Mouse (Mus musculus): ENCODE data around the gene Arfgef2. TPM values are rescaled to one million over a fixed set of nuclear protein-coding genes. Genes with fewer than 3 reads are reported as not detected.
"Not testable (repeated sequence)": the region's sequence is repeated elsewhere in the genome, so short reads cannot be mapped to it uniquely, and the experiment has no call there.

Arfgef2 gene
- polyA plus RNA-seq, 1 experiment from 2014 or later = 6.2 TPM

DNA sequence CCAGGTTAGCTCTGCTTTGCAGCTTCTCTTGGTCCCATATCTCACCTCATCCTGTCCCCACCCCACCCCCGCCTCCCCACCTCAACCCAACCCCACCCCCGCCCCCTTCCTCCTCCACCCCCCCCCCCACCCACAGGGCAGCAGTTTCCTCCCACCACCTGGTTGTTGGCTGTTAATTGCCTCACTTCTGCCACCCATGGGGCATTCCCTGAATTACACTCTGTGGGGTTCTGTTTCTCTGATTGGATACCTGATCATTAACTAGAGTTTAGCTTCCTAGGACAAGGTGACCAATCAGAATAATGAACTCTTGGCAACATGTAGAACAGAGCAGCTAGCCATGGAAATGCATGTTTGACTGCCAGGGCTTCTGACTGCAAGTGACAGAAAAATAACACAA is 29.1 kb upstream of the Arfgef2 start:
- 20% methylated on average over 2 of the region's 2 CpGs for WGBS
- H3K9me3 ChIP-seq (ENCODE audit: control insufficient read depth, low read depth, low read length) = no peaks in the 10 kb centered on the region
- no peak for ATAC-seq (ENCODE audit: insufficient number of reproducible peaks, insufficient read depth, low FRiP score, low read depth)
- no peaks in the 10 kb centered on the region for H3K4me1 ChIP-seq (ENCODE audit: control insufficient read depth, insufficient read depth, low read length)
- no peak overlapping the region for H3K4me3 ChIP-seq (ENCODE audit: low read depth, low read length)
- no peak overlapping the region for H3K9ac ChIP-seq (replicated peaks; ENCODE audit: low read depth, low read length)
- no peak overlapping the region for H3K4me2 ChIP-seq (replicated peaks; ENCODE audit: low read depth, low read length)
- H3K36me3 ChIP-seq (ENCODE audit: control insufficient read depth, insufficient read depth, low read length) = no peaks in the 10 kb centered on the region
- H3K27me3 ChIP-seq (ENCODE audit: control insufficient read depth, insufficient read depth, low read length) = no peaks in the 10 kb centered on the region
- H3K27ac ChIP-seq (ENCODE audit: low read length) = no peak overlapping the region

DNA sequence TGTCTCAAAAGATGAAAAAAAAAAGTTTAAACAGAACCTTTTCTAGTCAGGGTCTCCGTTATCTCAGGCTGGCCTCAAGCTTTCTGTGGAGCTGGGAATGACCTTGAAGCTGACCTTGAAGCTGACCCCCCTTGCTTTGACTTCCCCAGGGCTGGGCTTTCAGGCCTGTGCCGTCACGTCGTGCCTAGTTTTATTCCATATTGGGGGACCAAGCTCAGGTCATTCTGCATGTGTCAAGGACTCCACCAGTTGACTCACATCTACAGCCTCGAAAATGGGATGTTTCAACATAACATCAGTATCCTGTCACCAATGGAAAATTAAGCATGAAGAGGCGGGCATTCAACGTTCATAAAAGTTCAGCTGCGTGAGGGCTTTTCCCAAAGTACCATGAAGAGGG is 25.4 kb upstream of the Arfgef2 start:
- no peaks in the 10 kb centered on the region for H3K9me3 ChIP-seq (ENCODE audit: control insufficient read depth, low read depth, low read length)
- no peak for ATAC-seq (ENCODE audit: insufficient number of reproducible peaks, insufficient read depth, low FRiP score, low read depth)
- H3K4me1 ChIP-seq (ENCODE audit: control insufficient read depth, insufficient read depth, low read length) = no peaks in the 10 kb centered on the region; the same call in 1 of the 2 replicates
- no peaks in the 10 kb centered on the region for H3K27me3 ChIP-seq (ENCODE audit: control insufficient read depth, insufficient read depth, low read length)
- WGBS = 75% methylated on average over 8 of the region's 8 CpGs
- no peak overlapping the region for H3K27ac ChIP-seq (ENCODE audit: low read length)
- no peak overlapping the region for H3K9ac ChIP-seq (replicated peaks; ENCODE audit: low read depth, low read length)
- H3K4me2 ChIP-seq (replicated peaks; ENCODE audit: low read depth, low read length) = no peak overlapping the region
- no peaks in the 10 kb centered on the region for H3K36me3 ChIP-seq (ENCODE audit: control insufficient read depth, insufficient read depth, low read length)
- no peak overlapping the region for H3K4me3 ChIP-seq (ENCODE audit: low read depth, low read length)

DNA sequence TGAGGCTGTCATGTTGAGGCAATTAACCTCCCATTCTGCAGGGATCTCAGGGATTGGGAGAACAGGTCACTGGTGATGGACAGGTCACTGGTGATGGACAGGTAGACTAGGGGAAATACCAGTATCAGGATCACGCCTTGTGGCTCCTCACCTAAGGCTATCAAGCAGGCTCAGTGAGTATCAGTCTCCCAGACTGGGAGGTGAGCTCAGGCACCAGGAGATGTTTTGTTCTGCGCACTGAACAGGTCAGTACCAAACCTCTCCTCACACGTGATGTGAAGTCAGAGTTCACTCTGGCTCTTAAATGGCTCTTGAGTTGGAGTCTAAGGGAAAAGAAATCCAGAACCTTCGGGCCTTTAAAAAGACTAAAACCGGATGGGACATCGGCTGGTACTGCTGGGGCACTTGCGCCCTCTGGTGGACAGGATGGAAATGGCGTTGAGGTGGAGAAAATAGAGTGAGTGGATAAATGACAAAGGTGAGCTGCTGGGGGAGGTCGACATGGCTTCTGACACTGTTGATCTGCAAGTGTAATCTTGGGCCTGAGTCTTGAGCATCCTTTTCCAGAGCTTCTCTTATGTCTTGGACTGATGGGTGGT is 24.3 kb upstream of the Arfgef2 start:
- peaks cover 6% of the 10 kb centered on the region; the same call in 1 of the 2 replicates for H3K4me1 ChIP-seq (ENCODE audit: control insufficient read depth, insufficient read depth, low read length)
- H3K4me2 ChIP-seq (replicated peaks; ENCODE audit: low read depth, low read length) = no peak overlapping the region
- no peaks in the 10 kb centered on the region for H3K9me3 ChIP-seq (ENCODE audit: control insufficient read depth, low read depth, low read length)
- 13% methylated on average over 9 of the region's 9 CpGs for WGBS
- H3K27ac ChIP-seq (ENCODE audit: low read length) = no peak overlapping the region
- H3K4me3 ChIP-seq (ENCODE audit: low read depth, low read length) = no peak overlapping the region
- ATAC-seq (ENCODE audit: insufficient number of reproducible peaks, insufficient read depth, low FRiP score, low read depth) = no peak
- no peak overlapping the region for H3K9ac ChIP-seq (replicated peaks; ENCODE audit: low read depth, low read length)
- no peaks in the 10 kb centered on the region for H3K27me3 ChIP-seq (ENCODE audit: control insufficient read depth, insufficient read depth, low read length)
- H3K36me3 ChIP-seq (ENCODE audit: control insufficient read depth, insufficient read depth, low read length) = no peaks in the 10 kb centered on the region

DNA sequence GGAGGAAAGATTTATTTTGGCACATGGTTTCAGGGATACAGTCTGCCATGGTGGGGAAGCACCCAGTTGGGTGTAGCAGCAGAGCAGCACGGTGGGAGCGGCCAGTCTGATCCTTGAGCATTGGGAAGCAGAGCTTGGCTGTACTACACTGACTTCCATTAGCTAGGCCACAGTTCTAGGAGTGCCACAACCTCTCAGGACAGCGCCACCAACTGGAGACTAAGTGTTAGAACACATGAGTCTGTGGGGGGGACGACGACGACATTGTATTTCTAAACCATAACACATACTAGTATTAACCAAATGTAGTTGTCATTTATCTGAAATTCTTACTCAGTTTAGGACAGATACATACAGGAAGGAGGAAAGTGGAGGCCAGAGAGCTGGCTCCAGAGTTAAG is 21.0 kb upstream of the Arfgef2 start:
- H3K27me3 ChIP-seq (ENCODE audit: control insufficient read depth, insufficient read depth, low read length) = no peaks in the 10 kb centered on the region
- H3K36me3 ChIP-seq (ENCODE audit: control insufficient read depth, insufficient read depth, low read length) = no peaks in the 10 kb centered on the region
- H3K27ac ChIP-seq (ENCODE audit: low read length) = no peak overlapping the region
- H3K4me1 ChIP-seq (ENCODE audit: control insufficient read depth, insufficient read depth, low read length) = peaks cover 10% of the 10 kb centered on the region; the same call in 1 of the 2 replicates
- WGBS = 85% methylated on average over 6 of the region's 6 CpGs
- no peak overlapping the region for H3K4me3 ChIP-seq (ENCODE audit: low read depth, low read length)
- no peak overlapping the region for H3K4me2 ChIP-seq (replicated peaks; ENCODE audit: low read depth, low read length)
- H3K9me3 ChIP-seq (ENCODE audit: control insufficient read depth, low read depth, low read length) = no peaks in the 10 kb centered on the region
- H3K9ac ChIP-seq (replicated peaks; ENCODE audit: low read depth, low read length) = no peak overlapping the region
- no peak for ATAC-seq (ENCODE audit: insufficient number of reproducible peaks, insufficient read depth, low FRiP score, low read depth)

DNA sequence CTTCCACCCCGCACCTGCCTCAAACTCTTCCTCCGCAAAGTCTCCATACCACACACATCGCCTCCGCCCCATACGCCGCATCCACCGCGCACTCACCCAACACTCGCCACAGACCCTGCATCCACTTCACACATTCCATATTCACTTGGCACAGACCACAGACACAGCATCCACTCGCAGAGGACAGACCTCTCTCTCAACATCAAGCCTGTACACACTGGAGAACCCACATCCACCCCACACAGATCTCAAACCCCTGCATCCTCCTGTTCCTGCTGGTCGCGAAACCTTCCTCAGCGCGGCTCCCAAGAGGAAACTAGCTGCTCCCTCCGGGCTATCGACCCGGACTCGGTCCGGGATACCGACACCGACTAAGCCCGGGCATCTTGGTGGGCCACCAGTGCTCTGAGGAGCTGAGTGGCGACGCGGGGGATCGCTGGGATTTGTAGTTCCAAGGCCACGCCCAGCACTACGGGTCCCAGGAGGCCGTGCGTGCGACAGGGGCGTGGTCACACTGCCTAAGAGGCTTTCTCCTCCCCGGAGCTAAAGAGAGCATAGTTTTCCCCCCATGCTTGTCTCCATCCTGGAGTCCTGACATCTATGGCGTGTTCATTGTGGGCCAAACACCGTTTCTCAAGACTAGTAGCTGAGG is 18.9 kb upstream of the Arfgef2 start:
- H3K36me3 ChIP-seq (ENCODE audit: control insufficient read depth, insufficient read depth, low read length) = no peaks in the 10 kb centered on the region
- peak overlapping the region; percentile 88 for H3K4me2 ChIP-seq (replicated peaks; ENCODE audit: low read depth, low read length)
- WGBS = under 1% methylated on average over 35 of the region's 35 CpGs
- peak overlapping the region; percentile 69 for H3K9ac ChIP-seq (replicated peaks; ENCODE audit: low read depth, low read length)
- no peaks in the 10 kb centered on the region for H3K27me3 ChIP-seq (ENCODE audit: control insufficient read depth, insufficient read depth, low read length)
- H3K9me3 ChIP-seq (ENCODE audit: control insufficient read depth, low read depth, low read length) = no peaks in the 10 kb centered on the region
- ATAC-seq (ENCODE audit: insufficient number of reproducible peaks, insufficient read depth, low FRiP score, low read depth) = peak; percentile 95
- H3K4me3 ChIP-seq (ENCODE audit: low read depth, low read length) = peak overlapping the region; percentile 75
- peaks cover 10% of the 10 kb centered on the region; the same call in 1 of the 2 replicates for H3K4me1 ChIP-seq (ENCODE audit: control insufficient read depth, insufficient read depth, low read length)
- no peak overlapping the region; the same call in 1 of the 2 replicates for H3K27ac ChIP-seq (ENCODE audit: low read length)

DNA sequence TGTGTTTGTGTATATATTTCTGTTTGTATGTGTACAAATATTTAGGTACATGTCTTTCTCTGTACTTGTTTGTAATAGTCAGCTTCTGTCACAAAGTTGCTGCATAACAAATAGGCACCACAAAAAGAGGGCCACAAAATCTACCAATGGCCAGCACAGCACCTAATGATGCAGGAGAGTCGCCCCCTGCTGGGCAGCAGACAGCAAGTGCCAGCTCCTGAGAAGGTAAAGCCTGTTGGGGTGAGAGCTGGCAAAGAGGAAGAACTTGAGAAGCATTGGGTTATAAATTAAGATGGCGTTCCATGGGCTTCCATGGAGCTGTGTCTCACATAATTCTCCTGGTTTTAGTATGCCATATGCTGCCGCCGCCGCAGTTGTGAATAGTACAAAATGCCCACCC is 13.7 kb upstream of the Arfgef2 start:
- WGBS = 82% methylated on average over 5 of the region's 5 CpGs
- Histone ChIP-seq H3K9ac (replicated peaks; ENCODE audit: low read depth, low read length) (no peak overlapping the region), H3K36me3 (ENCODE audit: control insufficient read depth, insufficient read depth, low read length) (peaks cover 7% of the 10 kb centered on the region), H3K4me1 (ENCODE audit: control insufficient read depth, insufficient read depth, low read length) (peaks cover 9% of the 10 kb centered on the region), H3K4me2 (replicated peaks; ENCODE audit: low read depth, low read length) (no peak overlapping the region), H3K27ac (ENCODE audit: low read length) (no peak overlapping the region), H3K9me3 (ENCODE audit: control insufficient read depth, low read depth, low read length) (no peaks in the 10 kb centered on the region), H3K4me3 (ENCODE audit: low read depth, low read length) (no peak overlapping the region), H3K27me3 (ENCODE audit: control insufficient read depth, insufficient read depth, low read length) (no peaks in the 10 kb centered on the region)
- no peak for ATAC-seq (ENCODE audit: insufficient number of reproducible peaks, insufficient read depth, low FRiP score, low read depth)

DNA sequence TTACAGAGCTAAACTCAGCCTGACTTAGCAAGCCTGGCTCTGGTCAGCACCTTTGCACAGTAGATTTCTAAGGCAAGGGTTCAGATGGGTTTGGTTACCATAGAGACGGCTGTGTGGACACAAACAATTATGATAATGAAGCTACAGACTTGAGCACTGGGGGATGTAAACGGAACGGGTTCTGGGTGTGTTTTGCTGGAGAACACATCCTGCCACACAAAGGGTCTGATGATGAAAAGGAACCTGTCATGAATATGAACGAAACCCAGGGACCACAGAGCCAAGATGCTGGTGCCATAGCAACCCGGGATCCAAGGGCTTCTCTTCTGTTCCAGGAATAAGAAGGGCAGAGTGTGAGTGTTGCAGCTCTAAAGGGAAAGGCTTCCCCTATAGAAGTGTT is 13.0 kb upstream of the Arfgef2 start, which contains the start of gene Trp53rkb:
TSS of gene Trp53rkb (plus strand) at position 177 of the 400 bp plus-strand sequence.
- peak within 1 kb of the TSS; percentile 35; the same call in 1 of the 2 replicates for H3K27ac ChIP-seq (ENCODE audit: low read length)
- WGBS = 69% methylated on average over 5 of the region's 5 CpGs
- peak within 1 kb of the TSS; percentile 72 for H3K9ac ChIP-seq (replicated peaks; ENCODE audit: low read depth, low read length)
- H3K4me2 ChIP-seq (replicated peaks; ENCODE audit: low read depth, low read length) = peak within 1 kb of the TSS; percentile 40
- no peaks in the 10 kb centered on the region for H3K9me3 ChIP-seq (ENCODE audit: control insufficient read depth, low read depth, low read length)
- ATAC-seq (ENCODE audit: insufficient number of reproducible peaks, insufficient read depth, low FRiP score, low read depth) = no peak
- H3K4me1 ChIP-seq (ENCODE audit: control insufficient read depth, insufficient read depth, low read length) = peaks cover 5% of the 10 kb centered on the region
- peaks cover 7% of the 10 kb centered on the region for H3K36me3 ChIP-seq (ENCODE audit: control insufficient read depth, insufficient read depth, low read length)
- H3K4me3 ChIP-seq (ENCODE audit: low read depth, low read length) = peak within 1 kb of the TSS; percentile 72
- no peaks in the 10 kb centered on the region for H3K27me3 ChIP-seq (ENCODE audit: control insufficient read depth, insufficient read depth, low read length)

DNA sequence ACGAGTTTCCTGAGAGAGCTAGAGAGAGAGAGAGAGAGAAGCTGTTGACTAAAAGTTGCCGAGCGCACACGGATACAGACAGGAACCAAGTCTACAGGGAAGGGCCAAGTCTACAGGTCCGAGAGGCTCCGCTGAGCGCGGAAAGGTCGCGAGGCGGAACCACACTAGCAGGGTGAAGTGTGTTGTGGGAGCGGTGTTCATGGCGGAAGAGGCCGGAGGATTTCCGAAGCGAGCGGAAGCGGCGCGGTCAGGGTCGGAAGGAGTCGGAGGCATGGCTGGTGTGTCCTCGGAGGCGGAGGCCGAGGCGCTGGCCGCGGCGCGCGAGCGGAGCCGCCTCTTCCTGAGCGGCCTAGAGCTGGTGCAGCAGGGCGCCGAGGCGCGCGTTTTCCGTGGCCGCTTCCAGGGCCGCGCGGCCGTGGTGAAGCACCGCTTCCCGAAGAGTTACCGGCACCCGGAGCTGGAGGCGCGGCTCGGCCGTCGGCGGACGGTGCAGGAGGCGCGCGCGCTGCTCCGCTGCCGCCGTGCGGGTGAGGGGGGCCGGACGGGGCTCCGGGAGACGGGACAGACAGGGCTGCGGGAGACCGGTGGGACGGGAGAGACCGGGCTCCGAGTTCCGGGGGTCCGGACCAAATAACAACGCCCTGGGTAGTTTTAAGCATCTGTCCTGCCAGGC is 11.7 kb upstream of the Arfgef2 start:
- not testable (repeated sequence) for H3K27me3 ChIP-seq (ENCODE audit: control insufficient read depth, insufficient read depth, low read length); H3K36me3 ChIP-seq (ENCODE audit: control insufficient read depth, insufficient read depth, low read length); H3K4me1 ChIP-seq (ENCODE audit: control insufficient read depth, insufficient read depth, low read length); H3K9me3 ChIP-seq (ENCODE audit: control insufficient read depth, low read depth, low read length)
- H3K9ac ChIP-seq (replicated peaks; ENCODE audit: low read depth, low read length) = peak overlapping the region; percentile 72
- H3K4me3 ChIP-seq (ENCODE audit: low read depth, low read length) = peak overlapping the region; percentile 72
- peak overlapping the region; percentile 43 for H3K4me2 ChIP-seq (replicated peaks; ENCODE audit: low read depth, low read length)
- under 1% methylated on average over 76 of the region's 76 CpGs for WGBS
- peak; percentile 93 for ATAC-seq (ENCODE audit: insufficient number of reproducible peaks, insufficient read depth, low FRiP score, low read depth)
- peak overlapping the region; percentile 35 for H3K27ac ChIP-seq (ENCODE audit: low read length)

All from stomach, embryonic 14.5 days (tissue).